Mouse (Mus musculus) brain, embryonic 14.5 days (tissue): Measurements from ENCODE around the gene Klhdc7b.

ENCODE experiments used
- CTCF ChIP-seq: fragments of 200-500 bp; IDR thresholded peaks from 2 replicates; pipeline ENCODE4 v1.5.1; 2012; ENCODE audit warnings: inconsistent platforms, mild to moderate bottlenecking, moderate library complexity, borderline replicate concordance; ENCODE audit not compliant: insufficient read depth, insufficient read length; ENCODE audit errors: extremely low read depth
- POLR2A ChIP-seq: fragments of 200-500 bp; IDR thresholded peaks from 2 replicates; pipeline ENCODE4 v1.6.1; 2012; ENCODE audit warnings: mild to moderate bottlenecking, inconsistent platforms, borderline replicate concordance; ENCODE audit not compliant: poor library complexity, insufficient read depth, insufficient read length, severe bottlenecking; ENCODE audit errors: extremely low read depth

DNA sequence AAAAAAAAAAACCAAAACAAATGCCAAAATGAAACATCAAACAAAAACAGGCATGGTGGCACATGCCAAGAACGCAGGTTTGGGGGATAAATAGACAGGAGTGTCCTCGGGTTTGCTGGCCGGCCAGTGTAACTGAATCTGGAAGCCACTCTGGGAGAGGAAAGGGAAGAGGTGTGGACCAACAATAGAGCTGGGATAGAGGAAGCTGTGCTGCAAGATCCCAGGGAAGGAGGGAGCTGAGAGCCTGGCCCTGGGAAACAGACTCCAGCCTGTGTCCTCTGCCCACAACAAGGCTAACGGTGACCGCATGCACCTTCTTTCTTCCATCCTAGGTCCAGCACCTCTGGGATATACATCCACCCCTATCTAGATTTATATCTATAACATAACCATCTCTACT is 34.3 kb upstream of the Klhdc7b start:
- TF ChIP-seq CTCF (no peak), POLR2A (no peak)
